Mouse (Mus musculus) cerebellum, adult 2 months (tissue): ENCODE measurements at regions not wholly inside any gene's neighbourhood (a gene's known extent, or its start where the extent isn't known, plus 50 kb on each side); places are given as distances from the start of the nearest gene placed in this dataset.

Experiments used
- DNase-seq, 2 experiments: peaks; one replicate each; pipeline ENCODE4 v3.0.0; 2021
- H3K27ac ChIP-seq: fragments of 200-500 bp; 2 replicates; pipeline ENCODE4 v1.5.1; 2012; ENCODE audit warnings: low read length, control low read depth, inconsistent platforms; ENCODE audit not compliant: insufficient read depth
- H3K27me3 ChIP-seq: fragments of 200-500 bp; 2 replicates; pipeline ENCODE4 v1.6.1; 2012; ENCODE audit warnings: inconsistent platforms, mild to moderate bottlenecking, low read length, moderate library complexity; ENCODE audit not compliant: control insufficient read depth, insufficient read depth
- H3K4me1 ChIP-seq: fragments of 200-500 bp; 2 replicates; pipeline ENCODE4 v1.6.1; 2011; ENCODE audit warnings: low read length; ENCODE audit not compliant: control insufficient read depth, insufficient read depth
- H3K4me3 ChIP-seq: fragments of 200-500 bp; replicated peaks from 2 replicates; pipeline ENCODE3; 2011; ENCODE audit warnings: mild to moderate bottlenecking, low read depth, low read length, control low read depth; ENCODE audit not compliant: insufficient read depth
- CTCF ChIP-seq: fragments of 200-500 bp; IDR thresholded peaks from 2 replicates; pipeline ENCODE4 v1.5.1; 2011; ENCODE audit warnings: low read depth, mild to moderate bottlenecking, control low read depth, low read length, moderate library complexity, borderline replicate concordance; ENCODE audit not compliant: insufficient read depth
- POLR2A ChIP-seq: fragments of 200-500 bp; IDR thresholded peaks from 2 replicates; pipeline ENCODE4 v1.6.1; 2011; ENCODE audit warnings: low read length, control low read depth, borderline replicate concordance; ENCODE audit not compliant: insufficient read depth
- whole genome bisulfite sequencing: fragments of 180-500 bp; shearing (Covaris S2); methylation state at CpG from one replicate; pipeline ENCODE4 v1.1.7; 2018; 5-methylcytosine and 5-hydroxymethylcytosine counted together

GRCm38 (mm10) chr3:73435241-73435640 is 273.0 kb downstream of the Bche start:
- no peak overlapping the region for H3K27ac ChIP-seq
- 67% methylated on average over 2 of the region's 2 CpGs for WGBS
- no peaks in the 10 kb centered on the region for H3K27me3 ChIP-seq
- H3K4me3 ChIP-seq, result no peak overlapping the region
- no peak for DNase-seq
- TF ChIP-seq POLR2A (no peak), CTCF (no peak)
- no peaks in the 10 kb centered on the region for H3K4me1 ChIP-seq

GRCm38 (mm10) chr3:73434331-73434730 is 273.9 kb downstream of the Bche start:
- WGBS, result 37% methylated on average over 1 of the region's 1 CpGs
- no peak overlapping the region for H3K4me3 ChIP-seq
- H3K27me3 ChIP-seq, result no peaks in the 10 kb centered on the region
- TF ChIP-seq CTCF, result no peak
- TF ChIP-seq POLR2A, result no peak
- H3K4me1 ChIP-seq, result no peaks in the 10 kb centered on the region
- no peak overlapping the region for H3K27ac ChIP-seq
- no peak for DNase-seq

GRCm38 (mm10) chr3:73409929-73410522 is 298.2 kb downstream of the Bche start:
- DNase-seq, result no peak

GRCm38 (mm10) chr3:73401395-73401794 is 306.8 kb downstream of the Bche start:
- WGBS, result 42% methylated on average over 4 of the region's 4 CpGs

More at GRCm38 (mm10) chr3:73409929-73410522, 298.2 kb downstream of the Bche start:
- Histone ChIP-seq H3K4me1 (no peaks in the 10 kb centered on the region), H3K27ac (no peak overlapping the region), H3K4me3 (no peak overlapping the region), H3K27me3 (no peaks in the 10 kb centered on the region)
- TF ChIP-seq CTCF, result no peak
- TF ChIP-seq POLR2A, result no peak
- 36% methylated on average over 4 of the region's 4 CpGs for WGBS

GRCm38 (mm10) chr3:73395808-73396207 is 312.4 kb downstream of the Bche start:
- no peak for TF ChIP-seq POLR2A
- TF ChIP-seq CTCF, result no peak
- H3K4me3 ChIP-seq, result no peak overlapping the region
- H3K4me1 ChIP-seq, result no peaks in the 10 kb centered on the region
- H3K27me3 ChIP-seq, result no peaks in the 10 kb centered on the region
- WGBS, result 45% methylated on average over 4 of the region's 4 CpGs
- H3K27ac ChIP-seq, result no peak overlapping the region
- DNase-seq, result no peak

More at GRCm38 (mm10) chr3:73401395-73401794, 306.8 kb downstream of the Bche start:
- no peaks in the 10 kb centered on the region for H3K4me1 ChIP-seq
- H3K27ac ChIP-seq, result no peak overlapping the region
- H3K4me3 ChIP-seq, result no peak overlapping the region
- H3K27me3 ChIP-seq, result no peaks in the 10 kb centered on the region
- DNase-seq, result peak in 1 of 2 experiments; percentile 6
- no peak for TF ChIP-seq CTCF
- no peak for TF ChIP-seq POLR2A

- no peak overlapping the region for H3K27ac ChIP-seq
- H3K27me3 ChIP-seq, result no peaks in the 10 kb centered on the region
- 81% methylated on average over 3 of the region's 3 CpGs for WGBS
- H3K4me3 ChIP-seq, result no peak overlapping the region
- DNase-seq, result no peak
- TF ChIP-seq CTCF (no peak), POLR2A (no peak)
- no peaks in the 10 kb centered on the region for H3K4me1 ChIP-seq
Measured at GRCm38 (mm10) chr3:73389722-73390651, 318.2 kb downstream of the Bche start.

- Histone ChIP-seq H3K4me3 (no peak overlapping the region), H3K4me1 (no peaks in the 10 kb centered on the region), H3K27ac (no peak overlapping the region), H3K27me3 (no peaks in the 10 kb centered on the region)
- no peak for TF ChIP-seq POLR2A
- no peak for TF ChIP-seq CTCF
- WGBS, result 2% methylated on average over 1 of the region's 1 CpGs
- DNase-seq, result no peak
Measured at GRCm38 (mm10) chr3:73354861-73355496, 297.4 kb upstream of the Slitrk3 start.
